Mouse (Mus musculus): ENCODE results near the gene Fkbp9.
"Not testable (repeated sequence)": the region's sequence is repeated elsewhere in the genome, so short reads cannot be mapped to it uniquely, and the experiment has no call there.

Gene Fkbp9

DNA sequence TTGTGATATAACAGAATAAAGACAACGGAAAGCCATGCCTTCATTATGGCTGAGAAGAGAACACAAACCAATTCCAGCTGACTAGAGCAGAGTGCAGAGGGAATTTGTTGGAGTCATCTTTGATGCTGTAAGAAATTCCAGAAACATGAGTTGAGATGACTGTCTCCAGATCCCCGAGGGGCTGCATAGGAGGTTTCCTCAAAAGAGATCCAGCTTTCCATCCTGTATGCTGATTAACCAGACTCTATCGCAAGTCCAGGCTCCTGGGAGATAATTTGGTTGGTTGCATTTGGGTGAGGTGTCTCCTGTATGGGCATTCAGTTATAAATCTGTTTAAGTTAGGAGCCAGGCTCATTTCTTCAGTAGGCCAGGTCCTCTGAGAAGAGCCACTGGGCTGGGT, 5.8 kb downstream of the Fkbp9 start:
- DNase-seq (ENCODE audit: low spot score in 2 of 2): no peak

DNA sequence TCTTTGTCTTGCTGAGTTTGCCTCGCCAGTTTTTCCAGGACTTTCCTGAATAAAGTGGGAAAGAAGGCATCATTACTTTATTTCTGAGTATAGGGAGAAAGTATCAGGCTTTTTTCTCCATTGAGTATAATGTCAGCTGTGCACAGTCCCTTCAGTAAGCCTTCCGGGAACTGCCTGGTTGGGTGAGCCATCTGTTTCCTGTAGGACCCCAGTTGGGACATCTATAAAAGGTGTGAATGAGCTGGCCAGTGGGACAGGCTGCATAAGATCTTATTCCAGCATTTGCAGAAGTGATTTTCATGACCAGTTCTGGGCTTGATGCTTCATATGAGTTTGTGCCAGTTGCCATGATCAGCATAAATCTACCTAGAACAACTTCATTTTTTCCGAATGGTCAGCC, 11.4 kb downstream of the Fkbp9 start:
- no peak for DNase-seq (ENCODE audit: low spot score in 2 of 2)

DNA sequence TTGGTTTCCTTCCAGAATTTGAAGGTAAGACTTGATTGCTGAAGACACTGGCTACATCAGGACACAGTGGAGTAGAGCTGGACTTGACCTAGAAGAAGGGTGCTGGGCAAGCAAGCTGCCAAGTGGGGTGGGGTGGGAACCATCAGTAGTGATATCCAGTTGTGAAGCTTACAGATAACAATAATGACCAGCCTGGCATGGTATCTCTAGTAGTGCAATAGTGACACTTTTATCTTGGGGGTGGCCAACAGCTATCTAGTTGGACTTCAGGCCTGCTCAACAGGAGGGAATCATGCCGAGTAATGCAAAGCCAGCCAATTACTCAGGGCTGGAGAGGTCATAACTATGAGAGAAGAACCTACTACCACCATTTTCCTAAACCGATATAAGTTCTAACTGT, 12.5 kb downstream of the Fkbp9 start:
- no peak for DNase-seq (ENCODE audit: low spot score in 2 of 2)

DNA sequence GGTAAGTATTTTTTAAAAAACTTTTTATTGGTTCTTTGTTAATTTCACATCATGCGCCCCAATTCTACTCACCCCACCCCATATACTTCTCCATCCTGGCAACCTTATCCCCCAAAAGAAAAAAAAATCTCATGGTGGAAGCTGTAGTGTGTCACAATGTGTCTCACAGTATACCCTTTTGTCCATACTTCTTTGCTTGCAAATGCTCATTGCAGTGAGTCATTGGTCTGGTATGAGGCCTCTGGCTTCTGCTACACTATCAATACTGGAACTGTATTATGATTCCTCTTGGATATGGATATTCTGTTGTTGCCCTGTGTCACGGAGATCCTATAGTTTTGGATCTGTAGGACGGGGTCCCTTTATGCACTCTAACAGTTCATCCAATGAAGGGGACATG, 17.1 kb downstream of the Fkbp9 start:
- DNase-seq (ENCODE audit: low spot score in 2 of 2): no peak

DNA sequence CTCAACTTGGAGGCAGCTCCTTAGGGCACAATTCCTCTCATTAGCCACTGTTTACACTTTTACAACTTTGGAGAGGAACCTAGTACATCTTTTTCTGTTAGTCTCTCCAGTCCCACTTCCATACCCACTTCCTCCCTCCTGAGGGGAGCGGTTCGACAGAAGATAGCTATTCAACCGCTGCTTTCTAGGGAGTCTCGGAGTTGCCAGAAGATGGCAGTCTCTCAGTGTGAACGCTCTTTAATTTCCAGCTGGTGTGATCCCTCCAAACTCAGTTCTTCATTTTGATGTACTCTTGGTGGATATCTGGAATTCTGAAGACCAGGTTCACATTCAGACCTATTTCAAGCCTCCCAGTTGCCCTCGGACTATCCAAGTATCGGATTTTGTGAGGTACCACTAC, 18.5 kb downstream of the Fkbp9 start:
- DNase-seq (ENCODE audit: low spot score in 2 of 2): no peak

DNA sequence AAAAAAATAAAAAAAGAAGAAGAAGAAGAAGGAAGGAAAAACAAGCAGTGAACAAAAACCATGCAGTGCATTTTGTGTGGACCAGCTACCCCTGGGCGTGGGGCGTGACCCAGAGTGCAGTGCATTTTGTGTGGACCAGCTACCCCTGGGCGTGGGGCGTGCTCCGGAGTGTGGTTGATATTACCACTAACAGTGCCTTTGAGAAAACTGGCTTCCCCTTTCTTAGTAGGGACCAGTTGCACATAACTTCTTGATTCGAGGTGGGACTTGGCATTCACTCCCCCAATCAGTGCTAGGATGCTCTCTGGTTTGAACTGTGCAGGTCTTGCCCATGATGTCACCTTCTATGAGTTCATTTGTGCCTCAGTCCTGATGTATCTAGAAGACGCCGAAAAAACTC, 22.9 kb downstream of the Fkbp9 start:
- no peak for DNase-seq (ENCODE audit: low spot score in 2 of 2)

DNA sequence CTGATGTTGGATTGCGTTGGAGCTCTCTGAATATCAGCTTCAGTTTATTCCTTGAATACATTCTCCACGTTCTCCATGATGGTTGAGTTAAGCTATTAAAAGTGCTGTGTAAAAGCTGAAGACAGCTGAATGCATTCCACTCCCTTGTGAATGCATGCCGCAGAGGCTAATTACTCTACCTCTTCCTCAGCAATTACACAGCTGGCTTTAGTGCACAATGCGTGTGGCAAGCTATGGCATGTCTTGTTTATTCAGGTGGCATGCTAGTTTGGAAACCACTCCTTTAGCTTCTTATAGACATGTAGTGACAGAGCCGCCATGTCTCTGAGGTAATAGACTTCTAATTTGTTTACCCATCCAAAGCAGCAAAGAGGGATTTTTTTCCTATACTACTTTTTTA, 24.9 kb downstream of the Fkbp9 start:
- DNase-seq (ENCODE audit: low spot score in 2 of 2): no peak

DNA sequence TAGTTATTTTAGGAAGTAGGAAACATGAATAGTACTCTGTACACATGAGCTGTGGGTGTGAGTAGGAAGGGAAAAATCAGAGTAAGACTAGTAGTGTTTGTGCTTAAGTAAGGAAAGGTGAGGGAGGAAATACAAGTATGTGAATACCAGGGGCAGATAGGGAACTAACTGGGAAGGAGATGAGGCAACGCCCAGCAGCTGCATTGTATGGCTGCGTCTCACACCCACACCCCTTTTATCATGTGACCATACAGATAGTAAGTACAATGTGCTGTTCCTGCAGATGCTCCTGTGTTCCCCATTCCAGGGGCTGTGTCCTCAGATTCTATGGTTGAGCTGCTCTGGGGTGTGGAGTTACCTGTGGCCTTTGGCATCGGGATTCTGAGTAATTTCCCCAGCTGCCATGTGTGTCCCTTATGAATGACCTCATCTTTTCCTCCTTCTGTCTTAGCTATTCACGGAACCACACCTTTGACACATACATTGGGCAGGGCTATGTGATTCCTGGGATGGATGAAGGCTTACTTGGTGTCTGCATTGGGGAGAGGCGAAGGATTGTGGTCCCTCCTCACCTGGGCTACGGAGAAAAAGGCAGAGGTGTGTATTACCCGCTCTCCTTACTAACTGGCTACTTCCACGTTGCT, 28.5 kb downstream of the Fkbp9 start:
- DNase-seq (ENCODE audit: low spot score in 2 of 2): no peak

DNA sequence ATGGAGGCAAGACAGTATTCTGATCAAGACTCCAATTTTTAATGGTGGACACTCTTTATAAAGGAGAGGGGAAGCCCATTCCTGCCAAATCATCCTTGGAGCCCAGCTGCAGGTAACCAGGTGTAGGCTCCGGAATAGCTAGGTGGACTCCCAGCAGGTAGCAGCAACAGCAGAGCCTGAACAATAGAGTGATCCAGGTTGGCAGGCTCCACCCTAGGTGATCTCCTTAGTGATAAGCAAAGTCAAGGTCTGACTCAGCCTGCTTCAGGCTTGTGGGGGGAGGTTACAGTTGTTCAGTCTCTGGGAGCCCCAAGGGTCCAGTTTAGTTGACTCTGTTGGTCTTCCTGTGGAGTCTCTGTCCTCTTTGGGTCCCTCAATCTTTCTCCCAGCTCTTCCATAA, 35.0 kb downstream of the Fkbp9 start:
- not testable (repeated sequence) for DNase-seq (ENCODE audit: low spot score in 2 of 2)

DNA sequence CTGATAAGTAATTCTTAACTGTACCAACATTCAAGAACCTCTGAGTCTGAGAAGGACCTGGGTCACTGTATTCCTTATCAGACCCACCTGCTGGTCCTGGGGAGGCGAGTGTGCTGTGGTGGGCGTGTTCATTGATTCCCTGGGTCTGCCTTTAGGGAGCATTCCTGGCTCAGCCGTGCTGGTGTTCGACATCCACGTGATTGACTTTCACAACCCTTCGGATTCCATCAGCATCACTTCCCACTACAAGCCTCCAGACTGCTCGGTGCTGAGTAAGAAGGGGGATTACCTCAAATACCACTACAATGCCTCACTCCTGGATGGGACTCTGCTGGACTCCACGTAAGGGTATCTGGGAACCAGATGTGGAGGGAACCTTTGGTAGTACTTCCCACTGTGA, 36.7 kb downstream of the Fkbp9 start:
- no peak for DNase-seq (ENCODE audit: low spot score in 2 of 2)

DNA sequence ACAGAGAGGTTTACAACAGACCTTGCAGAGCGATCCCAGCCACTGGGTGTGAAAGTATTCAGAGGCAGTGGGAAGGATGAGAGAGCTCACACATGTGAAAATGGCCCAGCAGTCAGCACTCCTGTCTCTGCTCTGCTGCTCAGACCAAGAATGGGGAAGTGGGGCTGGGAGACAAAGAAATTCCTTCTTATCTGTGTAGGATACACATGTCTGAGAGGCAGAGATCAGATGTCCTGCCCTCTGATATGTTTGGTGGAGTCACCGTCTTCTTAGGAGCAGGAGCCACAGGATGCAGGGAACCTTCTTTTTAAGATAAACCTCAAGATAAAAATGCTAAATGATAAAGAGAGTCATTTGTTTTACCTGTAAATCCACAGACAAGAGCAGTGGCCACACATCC, 38.2 kb downstream of the Fkbp9 start:
- DNase-seq (ENCODE audit: low spot score in 2 of 2): no peak

DNA sequence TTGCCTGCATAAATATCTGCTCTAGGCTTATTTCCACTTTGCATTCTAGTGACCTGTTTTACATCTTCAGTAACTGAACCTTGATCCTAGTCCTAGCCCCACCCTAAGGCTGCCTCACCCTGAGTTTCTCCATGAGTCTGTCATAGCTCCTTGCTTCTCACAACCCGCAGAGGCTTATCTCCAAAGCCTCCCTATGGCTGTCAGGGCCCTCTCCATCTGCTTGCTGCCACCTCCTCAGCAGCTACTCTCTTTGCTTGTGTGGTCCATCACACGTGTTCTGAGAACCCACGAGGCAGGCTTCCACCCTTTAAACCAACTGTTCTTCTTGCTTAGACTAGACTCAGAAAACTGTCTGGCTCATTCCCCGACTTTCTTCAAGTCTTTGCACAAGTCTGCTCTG, 45.0 kb downstream of the Fkbp9 start:
- no peak for DNase-seq (ENCODE audit: low spot score in 2 of 2)

DNA sequence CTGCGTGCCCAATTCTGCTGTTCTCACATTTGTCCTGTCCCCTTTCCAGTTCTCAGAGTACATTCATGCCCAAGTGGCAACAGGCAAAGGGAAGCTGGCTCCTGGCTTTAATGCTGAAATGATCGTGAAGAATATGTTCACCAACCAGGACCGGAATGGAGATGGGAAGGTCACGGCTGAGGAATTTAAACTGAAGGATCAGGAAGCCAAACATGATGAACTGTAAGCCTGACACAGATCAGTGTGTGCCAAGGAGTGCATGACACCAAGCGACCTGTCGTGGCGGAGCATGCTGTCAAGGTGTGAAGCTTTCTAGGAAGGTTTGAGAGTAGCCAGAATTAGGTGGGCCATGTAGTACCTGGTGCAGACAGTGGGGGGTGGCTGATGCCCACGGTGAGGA, 46.1 kb downstream of the Fkbp9 start:
- no peak for DNase-seq (ENCODE audit: low spot score in 2 of 2)

DNA sequence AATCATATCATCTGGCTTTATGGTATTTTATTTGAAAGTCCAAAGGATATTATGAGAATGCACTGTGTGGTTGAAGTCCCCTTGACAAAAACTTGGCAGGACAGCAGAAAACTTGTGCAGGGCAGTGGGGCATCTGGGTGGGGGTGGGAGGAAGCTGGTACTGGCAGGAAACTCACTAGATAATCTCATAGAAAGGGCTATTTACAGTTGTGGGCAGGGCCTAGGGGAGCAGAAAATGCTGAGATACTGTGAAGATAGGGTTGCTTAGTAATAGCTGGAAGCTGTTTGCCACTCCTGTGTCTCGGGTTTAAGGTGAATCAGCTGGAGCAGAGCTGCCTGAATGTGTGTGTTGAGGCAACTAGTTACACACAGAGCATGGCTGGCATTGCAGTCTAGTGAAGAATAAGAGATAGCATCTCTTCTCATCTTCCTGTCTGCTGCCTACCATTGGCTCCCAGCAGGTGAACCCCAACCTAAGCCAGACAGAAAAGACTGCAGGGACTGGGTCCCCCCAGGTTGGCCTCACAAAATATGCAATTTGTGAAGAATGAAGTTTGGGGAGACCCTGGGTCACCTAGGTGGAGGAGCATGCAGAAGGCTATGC, 47.6 kb downstream of the Fkbp9 start:
- no peak for DNase-seq (ENCODE audit: low spot score in 2 of 2)

DNA sequence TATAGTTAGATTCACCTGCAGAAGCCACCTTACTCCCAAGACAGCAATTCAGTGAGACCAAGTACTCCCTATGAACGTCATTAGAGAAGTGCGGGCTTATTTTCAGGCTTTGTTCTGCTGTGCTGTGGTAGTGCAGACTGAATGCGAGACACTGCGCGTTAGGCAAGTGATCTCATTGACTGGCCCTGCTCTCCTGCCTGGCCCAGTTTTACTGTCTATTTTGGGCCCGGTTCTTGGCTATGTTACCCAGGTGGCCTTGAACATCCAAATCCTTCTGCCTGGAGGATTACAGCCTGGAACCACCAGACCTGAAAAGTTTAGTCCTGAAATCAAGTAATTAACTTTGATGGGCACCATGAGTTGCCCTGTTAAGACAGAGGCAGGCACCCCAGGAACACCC, 56.7 kb downstream of the Fkbp9 start:
- DNase-seq (ENCODE audit: low spot score in 2 of 2): no peak

DNA sequence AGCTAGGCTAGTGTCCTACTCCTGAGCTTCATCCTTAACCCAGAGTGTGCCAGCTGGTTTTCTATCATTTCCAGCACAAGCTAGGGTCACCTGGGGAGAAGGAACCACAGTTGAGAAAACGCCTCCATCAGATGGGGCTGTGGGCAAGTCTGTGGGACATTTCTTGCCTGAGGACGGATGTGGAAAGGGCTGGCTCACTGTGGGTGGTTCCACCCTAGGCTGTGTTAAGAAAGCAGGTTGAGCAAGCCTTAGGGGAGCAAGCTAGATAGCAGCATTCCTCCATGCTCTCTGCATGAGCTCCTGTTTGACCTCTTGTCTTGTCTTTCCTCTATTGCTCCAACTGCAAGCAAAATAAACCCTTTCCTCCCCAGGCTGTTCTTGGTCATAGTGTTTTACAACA, 58.9 kb downstream of the Fkbp9 start:
- no peak for DNase-seq (ENCODE audit: low spot score in 2 of 2)

DNA sequence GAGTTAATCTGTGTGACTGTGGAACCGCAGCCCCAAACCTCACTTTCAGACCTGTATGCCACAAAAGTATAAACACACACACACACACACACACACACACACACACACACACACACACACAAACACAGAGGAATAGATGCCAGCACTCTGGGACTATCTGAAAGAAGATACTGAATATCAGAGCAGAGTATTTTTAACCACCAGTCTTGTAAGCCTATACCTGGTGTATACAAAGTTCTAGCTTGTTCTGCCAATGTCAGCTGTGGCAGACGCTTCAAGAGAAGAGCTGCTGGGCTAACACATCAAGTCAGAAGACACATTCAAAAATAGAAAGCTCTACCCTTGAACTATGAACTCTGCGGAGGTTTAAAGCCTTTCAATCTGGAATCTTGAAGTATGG, 67.7 kb downstream of the Fkbp9 start:
- no peak for DNase-seq (ENCODE audit: low spot score in 2 of 2)

DNA sequence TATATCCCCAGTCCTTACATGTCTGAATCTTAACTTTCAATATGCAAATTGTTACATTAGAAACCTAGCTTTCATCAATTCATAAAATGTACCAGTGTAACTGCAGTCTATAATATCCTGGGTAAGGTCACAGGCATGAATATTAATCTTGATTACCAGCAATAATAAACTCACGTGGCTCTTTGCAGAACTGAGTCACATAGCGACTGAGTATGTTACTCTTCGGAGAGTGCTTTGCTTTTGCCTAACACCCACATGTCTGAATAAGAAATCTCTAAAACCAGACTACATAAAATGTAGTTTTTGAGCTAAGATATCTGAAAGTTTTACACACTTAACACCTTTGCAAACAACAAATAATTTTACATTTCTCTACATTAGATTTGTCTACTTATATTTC, 69.5 kb downstream of the Fkbp9 start:
- DNase-seq (ENCODE audit: low spot score in 2 of 2): no peak

DNA sequence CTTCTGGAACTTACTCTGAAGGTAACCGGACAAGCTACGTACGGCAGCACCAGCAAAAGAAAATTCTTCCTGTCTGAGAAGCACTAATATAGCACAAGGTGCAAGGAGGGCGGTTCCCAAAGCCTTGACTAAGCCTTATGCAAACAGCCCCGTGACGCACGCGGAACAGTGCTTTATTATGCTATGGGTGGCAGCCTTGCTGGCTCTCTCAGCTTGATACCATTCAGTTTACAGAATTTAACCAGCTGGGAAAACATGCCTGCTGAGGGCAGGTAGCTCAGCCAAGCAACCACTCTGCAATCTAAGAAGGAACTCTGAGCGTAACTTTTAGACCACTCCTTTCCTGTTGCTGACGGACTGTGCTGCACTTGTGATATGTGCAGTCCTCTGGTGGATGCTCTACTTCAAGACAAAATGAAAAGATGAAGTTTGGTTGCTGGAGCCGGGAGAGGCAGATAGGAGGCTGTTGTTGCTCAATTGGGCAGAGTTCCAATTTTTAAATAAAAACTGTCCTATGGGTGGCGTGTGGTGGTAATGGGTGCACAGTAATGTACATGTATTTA, 70.0 kb downstream of the Fkbp9 start:
- peak; percentile 80 to 84 for DNase-seq (ENCODE audit: low spot score in 2 of 2)

DNA sequence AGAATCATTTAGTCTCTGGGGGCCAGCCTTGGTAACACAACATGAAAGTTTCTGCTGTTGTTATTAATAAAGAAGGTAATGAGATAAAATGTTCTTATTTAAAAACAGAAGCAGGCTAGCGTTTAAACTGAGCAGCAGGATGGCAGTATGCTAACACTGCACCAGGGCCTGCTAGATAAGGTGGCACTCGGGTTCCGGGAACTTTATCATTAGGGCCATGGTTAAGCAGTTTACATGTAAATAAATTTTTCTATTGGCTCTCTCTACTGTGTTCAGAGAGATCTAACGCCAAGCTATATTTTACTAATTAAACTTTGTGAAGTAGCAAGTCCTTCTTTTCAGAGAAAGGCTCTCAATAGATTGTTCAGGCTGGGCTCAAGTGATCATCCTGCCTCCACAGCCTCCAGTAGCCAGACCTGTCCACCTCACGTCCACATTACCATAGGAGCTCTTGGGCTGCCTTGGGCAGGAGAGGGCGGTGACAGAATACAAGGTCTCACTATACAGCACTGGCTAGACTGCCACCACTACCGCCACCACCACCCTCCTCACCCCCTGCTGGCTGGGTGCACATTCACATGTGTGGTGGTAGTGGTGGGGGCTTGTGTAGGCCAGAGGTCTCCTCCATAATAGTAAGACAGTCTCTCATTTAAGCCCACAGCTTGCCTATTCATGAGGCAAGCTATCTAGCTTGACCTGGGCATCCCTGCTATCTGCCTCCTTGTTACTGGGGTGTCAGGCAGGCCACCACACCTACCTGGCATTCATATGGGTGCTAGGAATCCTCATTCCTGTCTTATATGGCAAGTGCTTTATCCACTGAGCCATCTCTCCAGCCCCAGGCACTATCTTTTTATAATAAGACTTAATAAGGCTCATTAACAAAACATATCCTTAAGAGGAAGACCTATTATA, 71.0 kb downstream of the Fkbp9 start:
- DNase-seq (ENCODE audit: low spot score in 2 of 2): peak; percentile 71 to 75

DNA sequence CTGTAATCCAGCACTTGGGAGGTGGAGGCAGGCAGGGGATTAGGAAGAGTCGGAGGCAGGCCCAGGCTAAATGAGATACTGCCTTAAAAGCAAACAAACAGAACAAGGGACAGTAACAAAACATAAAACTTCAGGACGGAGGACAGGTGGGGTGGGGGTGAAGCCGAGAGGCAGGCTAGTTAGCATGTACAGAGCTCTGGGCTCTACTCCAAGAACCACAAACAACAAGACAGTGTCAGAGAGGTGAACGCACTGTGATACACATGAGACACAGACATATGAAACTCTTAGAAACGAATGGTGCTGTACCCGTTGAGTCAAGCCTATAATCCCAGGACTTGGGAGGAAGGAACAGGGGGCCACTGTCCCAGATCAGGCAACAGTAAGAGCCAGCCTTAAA, 72.0 kb downstream of the Fkbp9 start:
- peak in 1 of 2 experiments; percentile 33 for DNase-seq (ENCODE audit: low spot score in 2 of 2)

DNA sequence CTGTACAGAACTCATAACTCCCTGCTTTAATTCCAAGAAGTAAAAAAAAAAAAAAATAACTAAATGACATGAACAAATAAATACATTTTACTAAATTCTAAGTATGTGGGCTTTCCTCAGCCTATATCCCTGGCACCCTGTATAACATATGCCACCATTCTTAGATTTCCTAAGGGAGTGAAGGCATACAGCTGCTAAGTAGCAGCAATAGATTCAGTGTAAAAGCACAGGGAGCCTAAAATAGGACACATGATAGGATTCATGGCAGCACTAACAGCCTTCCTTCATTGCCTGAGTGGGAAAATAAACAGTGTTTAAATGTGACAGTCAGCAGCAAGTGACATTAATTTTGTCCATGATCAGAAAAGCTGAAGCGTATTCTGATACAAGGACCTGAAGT, 72.5 kb downstream of the Fkbp9 start:
- peak in 1 of 2 experiments; percentile 6 for DNase-seq (ENCODE audit: low spot score in 2 of 2)

DNA sequence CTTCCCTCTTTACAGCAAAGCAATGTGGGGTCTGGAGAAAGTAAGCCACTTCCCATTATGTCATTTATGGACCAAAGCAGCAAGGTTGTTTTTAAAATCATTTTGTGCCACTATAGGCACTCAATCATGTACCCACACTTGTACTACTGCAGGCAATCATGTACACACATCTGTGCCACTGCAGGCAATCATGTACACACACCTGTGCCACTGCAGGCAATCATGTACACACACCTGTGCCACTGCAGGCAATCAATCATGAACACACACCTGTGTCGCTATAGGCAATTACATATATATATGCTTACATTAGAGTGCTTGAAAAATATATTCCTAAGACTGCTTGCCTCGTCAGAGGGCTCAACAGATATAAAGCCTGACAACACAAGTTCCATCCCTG, 73.1 kb downstream of the Fkbp9 start:
- peak; percentile 32 to 40 for DNase-seq (ENCODE audit: low spot score in 2 of 2)

All from spleen, postnatal 10 days (tissue).